Mouse (Mus musculus) embryonic fibroblast, embryonic 13.5 days (primary cell): Measurements from ENCODE around the gene Gm48551. TPM values are rescaled to one million over a fixed set of nuclear protein-coding genes. Genes with fewer than 3 reads are reported as not detected.

Source experiments
- H3K27ac ChIP-seq: 2 replicates; pipeline ENCODE4 v1.5.1; 2012; ENCODE audit warnings: low read length, control low read depth, inconsistent platforms; ENCODE audit not compliant: insufficient read depth
- H3K4me1 ChIP-seq: 2 replicates; pipeline ENCODE4 v1.6.1; 2011; ENCODE audit warnings: low read length; ENCODE audit not compliant: control insufficient read depth, insufficient read depth
- H3K4me3 ChIP-seq: 2 replicates; pipeline ENCODE4 v1.5.1; 2011; ENCODE audit warnings: mild to moderate bottlenecking, control low read depth, low read length; ENCODE audit not compliant: insufficient read depth
- CTCF ChIP-seq: IDR thresholded peaks from 2 replicates; pipeline ENCODE4 v1.5.1; 2011; ENCODE audit warnings: mild to moderate bottlenecking, control low read depth, low read length, moderate library complexity, borderline replicate concordance; ENCODE audit not compliant: insufficient read depth
- POLR2A ChIP-seq: IDR thresholded peaks from 2 replicates; pipeline ENCODE4 v1.6.1; 2011; ENCODE audit warnings: low read depth, mild to moderate bottlenecking, control low read depth, low read length, moderate library complexity
- polyA plus RNA-seq: library from polyadenylated mRNA; stranded (reverse); fragments of >200 nt; gene quantifications from 2 replicates; pipeline ENCODE4 v1.2.4, GENCODE M21; 2011; ENCODE audit warnings: low read depth; ENCODE audit not compliant: missing spikeins, insufficient read length

The Gm48551 gene
- polyA plus RNA-seq, 1 experiment = 1.4 TPM

DNA sequence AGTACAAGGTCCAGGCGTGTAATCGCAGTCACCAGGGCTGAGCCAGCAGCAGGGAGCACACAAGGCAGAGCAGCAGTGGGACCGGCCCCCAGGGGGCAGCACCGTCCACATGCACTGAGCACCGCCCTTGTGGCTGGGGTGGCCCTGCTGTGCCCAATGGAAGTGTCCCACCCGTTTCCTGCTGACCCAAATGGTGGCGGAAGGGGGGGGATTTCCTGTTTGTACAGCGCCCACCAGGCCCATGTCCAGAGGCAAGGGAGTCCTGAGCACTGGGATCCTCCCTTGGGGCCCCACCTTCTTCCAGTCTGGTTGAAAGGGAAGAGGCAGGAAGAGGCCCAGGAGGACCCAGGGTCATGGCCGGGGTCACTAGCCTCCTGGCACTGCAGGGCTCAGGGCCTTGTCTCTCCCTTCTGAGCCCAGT, 24.6 kb downstream of the Gm48551 start:
- peaks cover 37% of the 10 kb centered on the region for H3K4me1 ChIP-seq
- TF ChIP-seq POLR2A (no peak), CTCF (peak; percentile 91)
- peak overlapping the region; percentile 22; the same call in 1 of the 2 replicates for H3K27ac ChIP-seq
- H3K4me3 ChIP-seq = no peak overlapping the region

DNA sequence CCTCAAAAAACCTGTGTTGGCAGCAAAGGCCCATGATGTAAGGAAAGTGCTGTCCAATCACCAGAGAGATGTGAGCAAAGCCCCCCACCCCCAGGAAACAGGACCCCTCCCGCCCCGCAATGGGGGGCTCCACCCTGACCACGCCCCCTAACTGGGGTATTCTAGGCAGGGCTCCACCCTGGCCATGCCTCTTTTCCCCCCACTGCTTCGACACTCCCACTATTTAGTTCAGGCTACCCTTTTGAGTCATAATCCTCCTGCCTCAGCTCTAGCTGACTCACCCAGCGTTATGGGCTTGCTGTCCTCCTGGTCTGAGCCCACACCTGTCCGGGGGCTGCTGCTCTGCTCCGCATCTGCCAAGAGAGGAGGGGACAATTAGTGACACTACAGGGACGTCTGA, 25.1 kb downstream of the Gm48551 start:
- Histone ChIP-seq H3K27ac (peak overlapping the region; percentile 22; the same call in 1 of the 2 replicates), H3K4me1 (peaks cover 40% of the 10 kb centered on the region), H3K4me3 (no peak overlapping the region)
- TF ChIP-seq CTCF (no peak), POLR2A (no peak)

DNA sequence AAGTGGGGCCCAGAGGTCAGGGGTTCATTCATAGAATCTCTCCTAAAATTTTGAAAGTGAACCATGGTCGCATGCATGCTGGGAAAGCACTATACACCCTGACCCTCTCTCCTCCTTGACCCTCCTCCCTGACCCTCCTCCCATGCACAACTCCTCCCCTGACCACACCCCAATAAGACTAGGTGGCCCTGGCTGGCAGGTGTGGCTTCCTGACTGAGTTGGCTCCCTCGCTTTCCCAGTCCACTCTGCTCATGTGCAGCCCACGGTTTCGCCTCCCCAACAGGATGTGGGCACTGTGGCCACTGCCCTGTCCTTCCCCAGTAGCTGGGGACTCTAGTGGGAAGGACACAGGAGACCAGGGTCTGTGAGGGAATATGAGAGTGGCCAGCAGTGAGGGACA, 26.1 kb downstream of the Gm48551 start:
- H3K4me3 ChIP-seq = no peak overlapping the region
- H3K4me1 ChIP-seq = peaks cover 41% of the 10 kb centered on the region
- H3K27ac ChIP-seq = no peak overlapping the region
- TF ChIP-seq CTCF (no peak), POLR2A (no peak)

DNA sequence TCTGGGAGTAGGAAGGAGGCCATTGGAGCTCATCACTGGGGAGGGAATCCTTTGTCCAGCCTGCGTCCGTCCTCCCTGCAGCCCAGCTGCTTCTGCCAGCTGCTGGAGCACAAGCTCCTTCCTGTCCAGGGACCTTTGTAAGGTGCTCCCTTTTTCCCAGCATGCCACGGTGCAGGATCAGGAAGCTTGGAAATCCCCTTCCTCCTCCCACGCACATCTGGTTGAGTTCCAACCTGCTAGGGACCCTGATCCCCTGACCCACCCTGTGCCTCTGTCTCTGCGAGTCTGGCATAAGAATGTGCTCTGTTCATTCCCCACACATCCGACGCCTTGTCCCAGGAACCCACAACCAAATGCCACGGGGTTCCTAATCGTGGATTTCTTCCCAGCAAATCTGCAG, 26.7 kb downstream of the Gm48551 start:
- TF ChIP-seq CTCF = no peak
- no peak for TF ChIP-seq POLR2A
- Histone ChIP-seq H3K4me3 (no peak overlapping the region), H3K27ac (0 out of 2 replicates have a peak overlapping the region, but pooled peaks have one; percentile 45)

DNA sequence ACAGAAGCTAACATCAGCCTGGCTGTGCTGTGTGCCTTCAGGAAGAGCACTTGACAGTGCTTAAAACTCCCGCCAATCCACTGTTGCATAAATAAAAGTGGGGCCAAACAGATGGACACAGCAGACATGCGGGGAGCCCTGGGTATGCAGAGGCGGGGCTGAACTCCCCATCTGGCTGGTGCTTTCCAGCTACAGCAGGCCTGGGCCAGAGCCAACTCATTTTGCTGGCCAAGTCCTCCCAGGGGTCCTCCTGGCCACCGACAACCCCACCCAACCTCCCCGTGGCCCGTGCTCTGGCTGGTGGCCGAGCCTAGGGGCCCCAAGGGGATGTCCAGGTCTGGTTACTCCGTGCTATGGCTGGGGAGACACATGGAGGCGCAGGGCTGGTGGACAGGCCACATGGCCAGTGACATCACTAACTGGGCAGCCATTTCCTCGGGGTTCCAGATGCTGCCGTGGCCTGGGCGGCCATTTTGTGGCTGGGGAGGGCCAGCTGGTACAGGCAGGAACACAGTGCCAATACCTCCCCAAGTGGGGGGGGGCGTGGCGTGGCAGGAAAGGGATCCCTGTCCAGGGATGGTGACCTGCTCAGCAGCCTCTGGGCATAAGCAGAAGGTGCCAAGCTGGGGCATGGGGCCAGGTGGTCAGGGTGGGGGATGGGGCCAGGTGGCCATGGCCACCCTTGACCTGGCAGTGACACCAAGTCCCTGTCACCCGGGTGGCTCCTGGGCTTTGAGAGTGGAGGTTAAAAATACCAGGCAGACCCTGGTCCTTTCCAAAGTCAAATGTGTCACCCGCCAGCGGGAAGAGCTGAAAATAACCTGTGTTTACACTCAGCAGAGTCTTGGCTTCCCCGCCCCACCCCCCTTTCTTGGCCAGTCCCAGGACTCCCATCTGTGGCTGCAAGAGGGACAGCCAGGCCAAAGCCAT, 27.5 kb downstream of the Gm48551 start:
- H3K27ac ChIP-seq = peak overlapping the region; percentile 45
- H3K4me3 ChIP-seq = no peak overlapping the region
- H3K4me1 ChIP-seq = peaks cover 41% of the 10 kb centered on the region
- TF ChIP-seq CTCF (no peak), POLR2A (no peak)

More for the DNA sequence above, 26.7 kb downstream of the Gm48551 start:
- peaks cover 41% of the 10 kb centered on the region for H3K4me1 ChIP-seq

DNA sequence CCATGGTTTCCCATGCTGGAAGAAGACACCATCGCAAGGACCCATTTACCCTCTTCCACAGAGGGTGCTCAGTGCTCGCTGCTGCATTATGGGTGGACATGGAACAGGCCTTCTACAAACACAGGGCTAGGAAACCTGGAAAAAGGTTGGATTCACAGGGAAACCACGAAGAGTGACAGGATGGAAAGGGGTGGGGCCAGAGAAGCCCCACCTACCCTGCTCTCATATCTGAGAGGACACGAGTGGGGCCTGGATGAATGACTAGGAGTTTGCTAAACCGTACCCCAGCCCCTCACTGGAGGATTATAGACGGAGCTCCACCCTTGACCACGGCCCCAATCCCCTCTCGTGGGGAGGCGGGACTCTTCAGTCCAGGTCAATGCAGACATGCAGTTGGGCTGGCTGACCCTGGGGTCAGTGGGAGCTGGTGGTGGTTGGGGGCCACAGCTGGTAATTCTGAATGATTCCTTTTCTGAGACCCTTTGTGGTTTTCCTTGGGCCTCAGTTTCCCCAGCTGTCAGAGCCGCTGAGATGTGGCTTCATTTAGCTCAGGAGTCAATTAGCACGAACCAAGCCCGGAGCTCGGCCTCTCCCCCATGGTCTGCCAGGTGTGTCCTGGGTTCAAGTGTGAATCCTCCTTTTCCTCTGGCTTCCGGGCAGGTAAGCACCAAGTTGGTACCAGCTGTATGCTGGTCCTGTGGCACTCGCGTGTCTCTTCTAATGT, 28.5 kb downstream of the Gm48551 start:
- TF ChIP-seq POLR2A (no peak), CTCF (no peak)
- 0 out of 2 replicates have a peak overlapping the region, but pooled peaks have one; percentile 0 for H3K27ac ChIP-seq
- no peak overlapping the region for H3K4me3 ChIP-seq
- H3K4me1 ChIP-seq = peaks cover 34% of the 10 kb centered on the region

DNA sequence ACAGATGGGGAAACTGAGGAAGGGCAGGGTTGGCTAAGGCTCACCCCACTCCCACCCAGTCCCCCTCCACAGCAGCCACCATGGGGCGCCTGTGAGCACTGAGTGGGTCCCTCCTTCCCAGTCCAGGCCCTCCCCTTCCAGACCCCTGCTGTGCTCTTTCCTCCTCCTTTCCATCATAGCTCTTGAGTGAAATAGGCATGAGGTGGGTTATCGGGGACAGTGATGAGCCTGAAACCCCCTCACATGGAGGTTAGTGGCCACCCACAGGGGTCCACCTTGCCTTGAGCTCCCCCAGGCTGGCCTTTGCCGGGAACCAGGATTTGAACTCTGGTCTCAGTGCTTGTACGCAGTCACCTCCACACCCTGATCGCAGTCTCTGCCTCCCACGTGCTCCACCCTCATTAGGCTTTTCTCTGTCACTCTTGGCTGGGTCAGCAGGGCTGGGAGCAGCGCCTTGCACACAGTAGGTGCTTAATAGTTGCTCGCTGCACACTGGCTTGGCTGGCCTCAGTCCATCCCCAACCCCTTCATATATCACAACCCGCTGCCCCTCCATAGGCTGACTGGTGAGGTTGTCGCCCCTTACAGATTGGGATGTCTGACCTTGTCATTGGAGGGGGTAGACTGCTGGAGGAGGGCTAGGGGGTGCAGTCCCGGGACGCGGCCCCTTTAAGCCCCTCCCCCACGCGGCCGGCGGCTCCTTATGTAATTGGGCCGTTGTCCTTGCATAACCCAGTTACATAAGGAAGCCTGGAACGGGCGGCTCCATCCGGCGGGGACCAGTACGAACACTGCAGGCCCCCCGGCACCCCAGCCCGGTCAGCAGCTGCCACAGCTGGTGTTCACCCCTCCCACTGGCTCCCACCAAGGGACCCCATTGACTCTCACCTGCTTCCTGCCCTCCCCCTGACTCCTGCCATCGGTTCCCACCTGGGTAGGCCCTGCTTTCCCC, 29.3 kb downstream of the Gm48551 start:
- Histone ChIP-seq H3K27ac (no peak overlapping the region), H3K4me1 (peaks cover 27% of the 10 kb centered on the region), H3K4me3 (no peak overlapping the region)
- TF ChIP-seq CTCF = no peak
- TF ChIP-seq POLR2A = no peak

DNA sequence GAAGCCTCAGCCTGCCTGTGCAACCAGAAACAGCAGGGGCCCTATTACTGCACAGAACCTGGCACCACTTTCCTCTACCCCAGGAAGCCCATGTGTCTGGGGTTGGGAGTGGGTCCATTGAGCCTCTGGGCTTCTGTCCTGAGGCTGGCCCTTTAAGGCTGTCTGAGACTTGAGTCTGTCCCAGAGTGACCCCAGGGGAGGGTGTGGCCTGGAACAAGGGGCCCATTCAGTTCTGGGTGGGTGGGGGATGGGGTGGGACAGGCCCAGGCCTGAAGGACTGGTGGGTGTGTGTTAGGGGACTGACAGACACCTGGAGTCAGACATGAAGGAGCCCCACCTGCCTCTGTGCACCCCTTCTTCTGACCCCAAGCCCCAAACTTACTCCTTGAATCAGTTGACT, 30.4 kb downstream of the Gm48551 start:
- Histone ChIP-seq H3K27ac (no peak overlapping the region), H3K4me1 (peaks cover 27% of the 10 kb centered on the region), H3K4me3 (no peak overlapping the region)
- TF ChIP-seq CTCF (no peak), POLR2A (no peak)

DNA sequence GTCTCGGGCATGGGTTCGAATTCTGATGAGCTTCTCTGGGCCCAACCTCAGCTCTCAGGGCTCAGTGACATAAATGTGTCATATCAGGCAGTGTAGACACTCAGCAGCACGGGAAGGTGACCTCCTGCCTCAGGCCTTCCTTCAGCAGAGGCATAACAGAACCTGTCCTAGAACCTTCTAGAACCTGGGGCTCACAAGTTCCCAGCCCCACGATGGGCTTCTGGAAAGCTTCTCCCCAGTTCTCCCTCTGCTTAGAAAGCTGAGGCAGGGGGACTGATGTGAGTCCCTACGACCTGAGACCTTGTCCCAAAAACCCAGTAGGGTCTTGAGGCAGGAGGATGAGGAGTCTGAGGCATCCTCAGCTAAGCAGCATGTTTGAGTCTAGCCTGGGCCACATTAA, 30.9 kb downstream of the Gm48551 start:
- Histone ChIP-seq H3K4me3 (no peak overlapping the region), H3K27ac (no peak overlapping the region), H3K4me1 (peaks cover 23% of the 10 kb centered on the region)
- TF ChIP-seq CTCF = no peak
- no peak for TF ChIP-seq POLR2A
